Mouse (Mus musculus): ENCODE data around the gene Lrrn4.

Gene Lrrn4

GRCm38 (mm10) chr2:132880844-132881645 lies at the start of gene Lrrn4:
Gene Lrrn4, minus strand, starts transcription at chr2:132880891.
- DNase-seq (ENCODE audit: low read depth, low spot score) = peak; percentile 95

GRCm38 (mm10) chr2:132928999-132929398 lies 48.3 kb upstream of the Lrrn4 start:
- DNase-seq (ENCODE audit: low read depth, low spot score) = no peak

GRCm38 (mm10) chr2:132927871-132928270 lies 47.2 kb upstream of the Lrrn4 start:
- DNase-seq (ENCODE audit: low read depth, low spot score) = no peak

- DNase-seq (ENCODE audit: low read depth, low spot score) = no peak
Measured at GRCm38 (mm10) chr2:132927298-132927697, 46.6 kb upstream of the Lrrn4 start.

GRCm38 (mm10) chr2:132923290-132924085 lies 42.8 kb upstream of the Lrrn4 start:
- DNase-seq (ENCODE audit: low read depth, low spot score) = peak; percentile 6

GRCm38 (mm10) chr2:132922076-132922873 lies 41.6 kb upstream of the Lrrn4 start:
- no peak for DNase-seq (ENCODE audit: low read depth, low spot score)

- DNase-seq (ENCODE audit: low read depth, low spot score) = no peak
Measured at GRCm38 (mm10) chr2:132914785-132915184, 34.1 kb upstream of the Lrrn4 start.

- peak; percentile 57 for DNase-seq (ENCODE audit: low read depth, low spot score)
Measured at GRCm38 (mm10) chr2:132906763-132907162, 26.1 kb upstream of the Lrrn4 start.

GRCm38 (mm10) chr2:132904961-132905360 lies 24.3 kb upstream of the Lrrn4 start:
- DNase-seq (ENCODE audit: low read depth, low spot score) = no peak

GRCm38 (mm10) chr2:132903498-132903897 lies 22.8 kb upstream of the Lrrn4 start:
- DNase-seq (ENCODE audit: low read depth, low spot score) = peak; percentile 67

GRCm38 (mm10) chr2:132902056-132902455 lies 21.4 kb upstream of the Lrrn4 start:
- no peak for DNase-seq (ENCODE audit: low read depth, low spot score)

GRCm38 (mm10) chr2:132901636-132902035 lies 20.9 kb upstream of the Lrrn4 start:
- DNase-seq (ENCODE audit: low read depth, low spot score) = no peak

- DNase-seq (ENCODE audit: low read depth, low spot score) = no peak
Measured at GRCm38 (mm10) chr2:132900596-132900995, 19.9 kb upstream of the Lrrn4 start.

GRCm38 (mm10) chr2:132898211-132898610 lies 17.5 kb upstream of the Lrrn4 start:
- DNase-seq (ENCODE audit: low read depth, low spot score) = no peak

- DNase-seq (ENCODE audit: low read depth, low spot score) = no peak
Measured at GRCm38 (mm10) chr2:132893826-132894225, 13.1 kb upstream of the Lrrn4 start.

GRCm38 (mm10) chr2:132885312-132885711 lies 4.6 kb upstream of the Lrrn4 start:
- no peak for DNase-seq (ENCODE audit: low read depth, low spot score)

- no peak for DNase-seq (ENCODE audit: low read depth, low spot score)
Measured at GRCm38 (mm10) chr2:132884303-132884967, 3.7 kb upstream of the Lrrn4 start.

GRCm38 (mm10) chr2:132879261-132880044 lies 1.2 kb downstream of the Lrrn4 start:
- DNase-seq (ENCODE audit: low read depth, low spot score) = peak; percentile 77

- DNase-seq (ENCODE audit: low read depth, low spot score) = no peak
Measured at GRCm38 (mm10) chr2:132876991-132877390, 3.7 kb downstream of the Lrrn4 start.

GRCm38 (mm10) chr2:132873657-132874326 lies 6.9 kb downstream of the Lrrn4 start:
- DNase-seq (ENCODE audit: low read depth, low spot score) = no peak
